Mouse (Mus musculus) bone marrow macrophage, adult 2 months (primary cell): ENCODE results near the gene Ntmt1. TPM values are rescaled to one million over a fixed set of nuclear protein-coding genes. Genes with fewer than 3 reads are reported as not detected.

Experiments used
- H3K27ac ChIP-seq: 2 replicates; pipeline ENCODE4 v1.5.1; 2012; ENCODE audit warnings: low read depth, low read length; ENCODE audit not compliant: insufficient read depth
- H3K4me1 ChIP-seq: 2 replicates; pipeline ENCODE4 v1.6.1; 2012; ENCODE audit warnings: low read length; ENCODE audit not compliant: control insufficient read depth, insufficient read depth
- H3K4me3 ChIP-seq: 2 replicates; pipeline ENCODE4 v1.5.1; 2012; ENCODE audit warnings: mild to moderate bottlenecking, low read length, moderate library complexity; ENCODE audit not compliant: insufficient read depth
- CTCF ChIP-seq: IDR thresholded peaks from 2 replicates; pipeline ENCODE4 v1.5.1; 2012; ENCODE audit warnings: low read depth, mild to moderate bottlenecking, low read length, moderate library complexity
- POLR2A ChIP-seq: IDR thresholded peaks from 2 replicates; pipeline ENCODE4 v1.6.1; 2012; ENCODE audit warnings: mild to moderate bottlenecking, low read depth, low read length, borderline replicate concordance
- polyA plus RNA-seq: library from polyadenylated mRNA; stranded (reverse); fragments of >200 nt; gene quantifications from 2 replicates; pipeline ENCODE4 v1.2.4, GENCODE M21; 2012; ENCODE audit not compliant: missing spikeins, insufficient read depth, insufficient read length

Ntmt1 gene
- polyA plus RNA-seq, 1 experiment: 7.4 TPM

DNA sequence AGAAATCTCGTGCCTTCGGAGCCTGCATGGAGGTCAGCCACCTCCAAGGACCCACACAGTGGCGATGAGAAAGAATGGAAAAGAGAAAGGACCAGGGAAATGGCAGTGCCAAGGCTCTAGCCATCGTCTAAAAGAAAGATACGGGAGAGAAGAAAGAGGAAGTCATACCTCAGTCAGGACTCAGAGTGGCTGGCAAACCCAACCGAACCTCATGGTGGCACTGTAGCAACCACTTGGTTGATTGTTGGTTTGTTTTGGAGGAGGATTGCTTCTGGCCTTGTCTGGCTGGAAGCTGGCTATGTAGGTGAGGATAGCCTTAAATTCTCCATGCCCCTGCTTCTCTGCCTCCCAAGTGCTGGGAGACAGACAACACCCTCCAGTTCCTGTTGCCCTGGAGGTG lies 38.4 kb upstream of the Ntmt1 start:
- Histone ChIP-seq H3K27ac (no peak overlapping the region), H3K4me1 (peaks cover 16% of the 10 kb centered on the region), H3K4me3 (no peak overlapping the region)
- TF ChIP-seq CTCF (no peak; the same call in 1 of the 2 replicates), POLR2A (no peak)

DNA sequence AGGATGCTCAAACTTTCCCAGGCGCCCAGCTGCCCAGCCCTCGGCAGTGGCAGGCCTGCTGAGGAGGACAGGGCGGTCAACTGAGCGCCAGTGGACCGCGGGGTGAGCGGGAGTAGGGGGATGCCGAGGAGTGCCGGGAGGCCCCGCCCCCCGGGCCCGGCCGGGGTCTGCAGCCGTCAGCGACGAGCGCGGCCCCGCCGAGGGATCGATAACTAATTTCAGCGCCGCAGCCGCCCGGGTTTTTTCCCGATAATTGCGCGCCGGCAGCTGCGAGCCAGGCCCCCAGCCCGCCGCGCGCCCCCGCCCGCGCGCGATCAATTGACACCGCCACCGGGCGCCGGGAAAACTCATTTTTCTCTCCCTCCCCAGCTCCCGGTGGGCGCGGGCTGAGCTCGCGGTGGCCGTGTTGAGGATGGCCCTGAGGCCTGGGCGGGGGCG lies 36.2 kb upstream of the Ntmt1 start:
- Histone ChIP-seq H3K27ac (peak overlapping the region; percentile 93), H3K4me1 (peaks cover 17% of the 10 kb centered on the region), H3K4me3 (peak overlapping the region; percentile 56)
- no peak for TF ChIP-seq CTCF
- no peak for TF ChIP-seq POLR2A

- peaks cover 17% of the 10 kb centered on the region for H3K4me1 ChIP-seq
- no peak for TF ChIP-seq CTCF
- TF ChIP-seq POLR2A: no peak
- peak overlapping the region; percentile 56 for H3K4me3 ChIP-seq
- peak overlapping the region; percentile 93 for H3K27ac ChIP-seq
Measured at GRCm38 (mm10) chr2:30771806-30772460, 35.7 kb upstream of the Ntmt1 start.

GRCm38 (mm10) chr2:30772581-30773312 lies 34.9 kb upstream of the Ntmt1 start:
- Histone ChIP-seq H3K27ac (peak overlapping the region; percentile 93), H3K4me3 (peak overlapping the region; percentile 56), H3K4me1 (peaks cover 17% of the 10 kb centered on the region)
- TF ChIP-seq POLR2A (no peak), CTCF (no peak)

GRCm38 (mm10) chr2:30773313-30774005 lies 34.2 kb upstream of the Ntmt1 start:
- Histone ChIP-seq H3K4me3 (peak overlapping the region; percentile 47), H3K27ac (peak overlapping the region; percentile 93), H3K4me1 (peaks cover 17% of the 10 kb centered on the region)
- TF ChIP-seq POLR2A (no peak), CTCF (no peak)

GRCm38 (mm10) chr2:30775955-30776354 lies 31.7 kb upstream of the Ntmt1 start:
- Histone ChIP-seq H3K4me1 (peaks cover 13% of the 10 kb centered on the region), H3K27ac (no peak overlapping the region), H3K4me3 (no peak overlapping the region)
- TF ChIP-seq POLR2A (no peak), CTCF (peak; percentile 39; the same call in 1 of the 2 replicates)

- Histone ChIP-seq H3K4me3 (no peak overlapping the region), H3K27ac (no peak overlapping the region), H3K4me1 (peaks cover 13% of the 10 kb centered on the region)
- TF ChIP-seq CTCF: no peak
- no peak for TF ChIP-seq POLR2A
Measured at GRCm38 (mm10) chr2:30777266-30777665, 30.4 kb upstream of the Ntmt1 start.

DNA sequence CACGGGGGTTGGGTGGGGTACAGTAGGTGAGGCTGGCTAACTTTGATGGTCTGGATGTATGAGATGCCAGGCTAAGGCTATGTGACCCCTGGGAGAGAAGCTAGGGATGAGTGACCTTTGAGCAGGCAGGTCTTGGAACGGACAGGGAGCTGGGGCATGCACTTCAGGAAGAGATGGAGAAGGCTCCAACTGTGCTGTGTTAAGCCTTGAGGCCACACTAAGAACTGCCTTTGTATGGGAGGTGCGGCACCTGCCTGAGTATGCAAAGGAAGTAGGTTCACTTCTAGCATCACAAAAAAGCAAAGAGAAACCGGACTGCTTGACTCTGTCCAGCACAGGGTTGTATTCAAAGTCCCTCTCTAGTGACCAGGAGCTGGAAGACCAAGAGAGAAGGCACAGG lies 29.4 kb upstream of the Ntmt1 start:
- Histone ChIP-seq H3K4me1 (peaks cover 18% of the 10 kb centered on the region), H3K4me3 (no peak overlapping the region), H3K27ac (no peak overlapping the region)
- no peak for TF ChIP-seq POLR2A
- TF ChIP-seq CTCF: no peak

DNA sequence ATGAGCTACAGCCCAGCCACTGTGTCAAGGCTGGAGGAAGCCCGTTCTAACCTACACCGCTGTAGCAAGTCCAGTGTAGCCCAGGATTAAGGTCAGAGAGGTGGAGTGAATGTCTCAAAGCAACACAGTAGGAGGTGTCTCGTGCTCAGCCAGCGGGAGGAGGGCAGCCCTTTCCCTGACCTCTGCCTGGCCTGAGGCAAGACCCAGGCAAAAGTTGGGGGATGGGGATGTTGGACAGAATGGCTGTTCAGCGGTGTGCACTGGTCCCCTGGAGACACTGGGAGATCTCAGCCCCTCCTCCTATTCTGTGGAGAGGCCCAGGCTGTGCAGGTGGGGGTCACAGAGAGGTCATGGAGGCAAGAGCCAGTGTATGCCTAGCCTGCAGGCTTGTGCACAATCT lies 28.4 kb upstream of the Ntmt1 start:
- Histone ChIP-seq H3K4me1 (peaks cover 9% of the 10 kb centered on the region), H3K4me3 (no peak overlapping the region)

More for the DNA sequence above, 28.4 kb upstream of the Ntmt1 start:
- no peak for TF ChIP-seq POLR2A
- no peak for TF ChIP-seq CTCF
- no peak overlapping the region for H3K27ac ChIP-seq
